Mouse (Mus musculus): ENCODE measurements around the gene Mrpl14. TPM values are rescaled to one million over a fixed set of nuclear protein-coding genes. Genes with fewer than 3 reads are reported as not detected.

Gene Mrpl14
- polyA plus RNA-seq, 1 experiment from 2014 or later = 102 TPM

DNA sequence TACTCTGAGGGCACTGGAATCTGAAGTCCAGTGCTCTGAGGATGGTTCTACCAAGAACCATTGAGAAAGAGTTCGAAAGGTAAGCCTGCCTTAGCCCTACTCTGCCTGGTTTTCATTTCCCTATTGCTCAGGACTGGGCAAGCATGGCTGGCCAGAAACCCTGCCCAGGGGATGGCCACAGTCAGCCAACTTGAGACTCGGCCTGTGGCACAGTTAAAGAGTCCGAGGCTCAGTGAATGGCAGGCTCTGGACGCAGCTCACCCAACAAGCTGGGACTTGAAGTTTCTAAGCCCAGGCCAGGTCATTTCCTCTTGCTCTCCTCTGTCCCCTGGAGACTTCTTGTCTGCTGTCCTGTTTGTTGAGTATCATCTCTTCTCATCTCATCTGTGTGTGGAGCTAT, 44.6 kb downstream of the Mrpl14 start:
- Histone ChIP-seq H3K36me3 (no peaks in the 10 kb centered on the region), H3K27ac (no peak overlapping the region), H3K27me3 (replicated peaks) (peaks cover 11% of the 10 kb centered on the region), H3K4me3 (no peak overlapping the region), H3K9me3 (no peaks in the 10 kb centered on the region), H3K4me2 (replicated peaks) (no peak overlapping the region), H3K4me1 (peaks cover 22% of the 10 kb centered on the region), H3K9ac (no peak overlapping the region)
- 86% methylated on average over 4 of the region's 4 CpGs for WGBS
- ATAC-seq (ENCODE audit: low FRiP score, low read depth) = no peak

DNA sequence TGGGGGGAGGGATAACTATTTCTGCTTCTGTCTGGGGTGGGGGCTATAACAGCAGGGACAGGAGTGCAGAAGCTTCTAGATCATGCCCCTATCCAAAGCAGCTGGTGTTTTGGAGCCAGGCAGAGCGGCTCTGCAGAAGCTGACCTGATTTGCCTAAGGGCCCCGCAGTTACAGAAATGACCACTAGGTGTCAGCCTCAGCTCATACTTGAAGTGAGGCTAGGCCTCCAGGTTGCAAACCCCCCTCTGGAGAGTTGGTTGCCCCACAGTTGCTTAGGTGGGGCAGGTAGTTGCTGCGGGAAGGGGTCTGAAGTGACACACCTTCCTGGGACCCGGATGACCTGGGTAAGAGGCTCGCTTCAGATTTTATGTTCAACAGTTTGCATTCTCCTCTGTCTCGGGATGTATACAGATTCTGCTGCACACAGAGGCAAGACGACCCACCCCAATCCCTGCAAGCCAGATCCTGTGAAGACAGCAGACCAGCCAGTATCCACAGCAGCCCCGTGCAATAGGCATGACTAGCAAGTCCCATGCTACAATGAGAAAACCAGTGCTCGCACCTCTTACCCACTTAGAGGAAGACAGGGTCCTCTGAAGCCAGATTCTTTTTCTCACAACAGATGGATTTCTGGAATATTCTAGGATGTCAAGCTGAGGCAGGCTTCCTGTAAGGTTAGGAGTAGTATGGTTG, 45.2 kb downstream of the Mrpl14 start:
- Histone ChIP-seq H3K36me3 (no peaks in the 10 kb centered on the region), H3K4me2 (replicated peaks) (no peak overlapping the region), H3K27ac (no peak overlapping the region), H3K9me3 (no peaks in the 10 kb centered on the region), H3K27me3 (replicated peaks) (peaks cover 11% of the 10 kb centered on the region), H3K4me3 (no peak overlapping the region), H3K9ac (no peak overlapping the region), H3K4me1 (peaks cover 28% of the 10 kb centered on the region)
- 0 out of 2 replicates have a peak, but pooled peaks have one; percentile 0 for ATAC-seq (ENCODE audit: low FRiP score, low read depth)
- 27% methylated on average over 9 of the region's 9 CpGs for WGBS

DNA sequence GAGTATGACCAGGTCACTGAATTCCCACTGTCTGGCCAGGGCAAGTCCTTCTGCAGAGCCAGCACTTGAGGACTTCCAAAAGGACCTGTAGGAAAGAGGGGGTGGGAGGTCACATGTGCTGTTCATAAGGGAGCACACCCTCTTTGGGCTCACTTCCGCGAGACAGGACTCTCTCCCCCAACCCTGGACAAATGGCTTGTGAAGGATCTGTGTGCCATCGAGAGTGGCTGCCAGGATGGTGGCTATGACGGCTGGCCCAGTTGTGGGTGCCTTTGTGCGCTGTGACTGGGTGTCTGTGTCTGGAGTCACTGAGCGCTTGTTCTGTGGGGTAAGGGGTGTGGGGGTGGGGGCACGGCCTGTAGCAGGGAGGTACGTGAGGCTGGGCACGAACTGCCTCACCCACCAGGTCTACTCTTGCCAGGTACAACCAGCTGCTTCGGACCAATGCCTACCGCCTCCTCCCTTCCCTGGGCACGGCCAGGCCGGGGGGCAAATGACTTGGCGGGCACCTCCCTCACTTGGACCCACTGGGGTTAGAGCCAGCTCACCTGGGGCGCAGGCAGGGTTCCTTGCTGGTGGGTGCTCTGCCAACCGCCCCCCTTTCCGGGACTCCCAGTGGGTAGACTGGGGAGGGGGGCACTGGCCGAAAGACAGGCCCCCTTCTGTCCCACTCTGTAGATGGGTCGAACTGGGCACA, 47.1 kb downstream of the Mrpl14 start:
- Histone ChIP-seq H3K36me3 (no peaks in the 10 kb centered on the region), H3K4me1 (peaks cover 34% of the 10 kb centered on the region), H3K4me2 (replicated peaks) (peak overlapping the region; percentile 78), H3K9me3 (no peaks in the 10 kb centered on the region), H3K27me3 (replicated peaks) (peaks cover 11% of the 10 kb centered on the region), H3K4me3 (peak overlapping the region; percentile 30; the same call in 1 of the 2 replicates), H3K9ac (peak overlapping the region; percentile 48), H3K27ac (no peak overlapping the region)
- no peak; the same call in 1 of the 2 replicates for ATAC-seq (ENCODE audit: low FRiP score, low read depth)
- 67% methylated on average over 19 of the region's 19 CpGs for WGBS

DNA sequence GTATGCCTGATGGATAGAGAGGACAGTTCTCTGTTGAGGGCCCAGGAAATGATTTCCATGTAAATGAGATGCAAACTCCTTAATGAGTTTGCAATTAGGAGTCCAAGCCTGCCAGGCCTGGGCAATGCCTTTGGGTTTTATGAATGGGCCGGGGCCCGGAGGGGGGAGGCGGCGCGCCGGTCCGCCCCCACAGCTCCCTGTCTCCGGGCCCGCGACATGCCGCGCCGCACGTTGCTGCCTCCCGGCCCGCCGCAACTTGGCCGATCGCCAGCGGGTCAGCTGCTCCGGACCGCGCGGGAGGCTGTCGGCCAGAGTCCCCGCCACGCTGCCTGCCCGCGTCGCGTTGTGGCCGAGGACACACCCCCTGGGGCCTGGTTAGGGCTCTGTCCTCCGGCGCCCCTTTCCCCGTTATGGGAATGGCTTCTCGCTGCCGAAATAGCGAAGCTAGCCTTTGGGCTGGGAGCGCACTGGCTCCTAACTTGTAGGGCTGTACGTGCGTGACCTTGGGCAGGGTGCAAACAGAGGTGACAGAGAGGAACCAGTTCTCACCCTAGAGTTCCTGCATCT, 47.7 kb downstream of the Mrpl14 start, which contains the start of gene 1600014C23Rik:
Gene 1600014C23Rik (minus strand): TSS at position 110 of the 567 bp plus-strand sequence.
- 1% methylated on average over 41 of the region's 41 CpGs for WGBS

DNA sequence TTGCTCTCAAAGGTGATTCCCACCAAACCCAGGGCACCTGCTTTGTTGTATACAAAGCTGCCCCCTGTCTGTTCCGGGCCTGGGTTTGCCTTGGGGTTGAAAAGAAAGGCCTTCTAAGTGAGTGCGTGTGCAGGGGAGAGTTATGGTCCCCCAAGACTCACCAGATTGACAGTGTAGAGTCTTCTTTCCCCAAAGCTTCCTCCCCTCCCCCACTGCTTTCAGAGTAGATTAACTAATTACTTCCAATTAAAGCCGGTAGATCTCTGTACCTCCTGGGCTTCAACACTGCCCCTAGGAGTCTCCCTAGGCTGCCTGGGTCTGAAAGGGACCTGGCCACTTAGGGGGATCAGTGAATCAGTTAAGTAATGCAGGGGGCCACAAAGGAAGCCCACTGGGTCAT, 48.2 kb downstream of the Mrpl14 start:
- no peak for ATAC-seq (ENCODE audit: low FRiP score, low read depth)
- Histone ChIP-seq H3K9ac (peak overlapping the region; percentile 48; the same call in 1 of the 2 replicates), H3K27ac (no peak overlapping the region), H3K9me3 (no peaks in the 10 kb centered on the region), H3K36me3 (no peaks in the 10 kb centered on the region), H3K4me1 (peaks cover 34% of the 10 kb centered on the region), H3K27me3 (replicated peaks) (peaks cover 11% of the 10 kb centered on the region), H3K4me2 (replicated peaks) (peak overlapping the region; percentile 78), H3K4me3 (no peak overlapping the region)
- 7% methylated on average over 3 of the region's 3 CpGs for WGBS

More for the DNA sequence above, 47.7 kb downstream of the Mrpl14 start, which contains the start of gene 1600014C23Rik:
- peak within 1 kb of the TSS; percentile 48 for H3K9ac ChIP-seq
- no peaks in the 10 kb centered on the region for H3K9me3 ChIP-seq
- peak within 1 kb of the TSS; percentile 30 for H3K4me3 ChIP-seq
- peaks cover 11% of the 10 kb centered on the region for H3K27me3 ChIP-seq (replicated peaks)
- no peak within 1 kb of the TSS for H3K27ac ChIP-seq
- peak within 1 kb of the TSS; percentile 78 for H3K4me2 ChIP-seq (replicated peaks)
- ATAC-seq (ENCODE audit: low FRiP score, low read depth) = peak; percentile 48
- H3K36me3 ChIP-seq = no peaks in the 10 kb centered on the region
- peaks cover 34% of the 10 kb centered on the region for H3K4me1 ChIP-seq

DNA sequence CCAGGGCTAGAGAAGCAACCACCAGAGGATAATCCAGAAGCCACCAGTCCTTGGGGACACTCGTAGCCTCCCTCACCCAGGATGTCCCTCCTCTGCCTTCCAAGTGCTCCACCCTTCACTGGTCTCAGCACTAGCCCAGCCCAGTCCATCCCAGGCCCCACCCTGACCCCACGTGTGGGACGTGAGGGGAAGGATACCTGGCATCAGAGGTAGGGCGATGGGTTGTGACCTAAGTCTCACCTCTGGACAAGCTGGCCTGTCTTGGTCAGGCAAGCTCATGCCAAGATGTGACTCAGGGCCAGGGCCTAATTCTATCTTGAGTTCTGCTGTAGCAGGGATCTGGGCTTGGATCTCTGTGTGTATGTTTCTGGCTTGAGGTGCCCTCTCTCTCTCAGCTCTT, 48.8 kb downstream of the Mrpl14 start:
- WGBS = 73% methylated on average over 4 of the region's 4 CpGs
- Histone ChIP-seq H3K4me1 (peaks cover 34% of the 10 kb centered on the region), H3K4me2 (replicated peaks) (peak overlapping the region; percentile 78), H3K9ac (no peak overlapping the region), H3K9me3 (no peaks in the 10 kb centered on the region), H3K27ac (no peak overlapping the region), H3K36me3 (no peaks in the 10 kb centered on the region), H3K27me3 (replicated peaks) (peaks cover 11% of the 10 kb centered on the region), H3K4me3 (no peak overlapping the region)
- no peak for ATAC-seq (ENCODE audit: low FRiP score, low read depth)

DNA sequence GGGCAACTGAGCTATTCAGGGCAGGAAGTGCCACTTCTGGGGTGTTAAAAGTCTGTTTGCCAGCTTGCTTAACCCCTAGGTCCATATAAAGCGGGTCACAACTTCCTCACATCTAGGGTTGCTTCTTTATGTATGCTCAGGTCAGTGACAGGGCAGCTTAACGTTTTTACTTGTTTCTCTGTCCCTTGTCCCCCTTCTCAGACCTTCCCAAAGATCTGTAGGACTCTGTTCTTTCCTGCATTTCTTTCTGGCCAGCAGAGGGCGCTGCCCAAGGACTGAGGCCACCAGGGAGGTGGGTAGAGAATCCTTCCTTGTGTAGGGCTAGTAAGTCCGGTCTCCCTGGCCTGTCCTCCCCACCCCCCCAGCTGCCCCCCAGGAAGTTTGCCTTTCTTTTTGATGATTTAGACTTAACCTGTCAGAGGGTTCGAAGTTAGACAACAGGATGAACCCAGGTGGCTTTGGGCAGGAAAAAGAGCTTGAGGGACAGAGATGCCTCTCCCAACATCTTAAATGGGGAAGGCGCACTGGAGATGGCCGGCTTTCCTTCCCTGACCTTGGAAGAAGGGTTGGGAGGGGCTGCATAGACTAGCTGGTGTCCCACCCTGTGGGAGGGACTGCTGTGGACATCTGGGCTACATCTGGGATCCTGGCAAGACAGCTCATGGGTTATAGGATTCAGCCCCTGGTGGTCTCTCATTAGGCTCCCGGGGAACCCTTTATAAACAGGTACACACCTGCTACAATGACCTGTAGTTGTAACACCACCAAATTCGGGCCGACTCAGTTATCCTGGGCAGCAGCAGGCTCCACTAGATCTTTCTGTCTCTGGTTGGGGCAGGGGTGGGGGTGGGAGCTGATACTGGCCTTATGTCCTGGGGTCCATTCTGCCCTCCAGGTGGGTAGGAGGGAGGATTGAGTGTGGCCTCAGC, 49.5 kb downstream of the Mrpl14 start:
- ATAC-seq (ENCODE audit: low FRiP score, low read depth) = peak; percentile 27; the same call in 1 of the 2 replicates
- Histone ChIP-seq H3K9ac (peak overlapping the region; percentile 72), H3K4me3 (peak overlapping the region; percentile 37; the same call in 1 of the 2 replicates), H3K27ac (peak overlapping the region; percentile 63), H3K27me3 (replicated peaks) (peaks cover 11% of the 10 kb centered on the region), H3K36me3 (no peaks in the 10 kb centered on the region), H3K9me3 (no peaks in the 10 kb centered on the region), H3K4me2 (replicated peaks) (peak overlapping the region; percentile 70), H3K4me1 (peaks cover 34% of the 10 kb centered on the region)
- 7% methylated on average over 10 of the region's 10 CpGs for whole genome bisulfite sequencing

DNA sequence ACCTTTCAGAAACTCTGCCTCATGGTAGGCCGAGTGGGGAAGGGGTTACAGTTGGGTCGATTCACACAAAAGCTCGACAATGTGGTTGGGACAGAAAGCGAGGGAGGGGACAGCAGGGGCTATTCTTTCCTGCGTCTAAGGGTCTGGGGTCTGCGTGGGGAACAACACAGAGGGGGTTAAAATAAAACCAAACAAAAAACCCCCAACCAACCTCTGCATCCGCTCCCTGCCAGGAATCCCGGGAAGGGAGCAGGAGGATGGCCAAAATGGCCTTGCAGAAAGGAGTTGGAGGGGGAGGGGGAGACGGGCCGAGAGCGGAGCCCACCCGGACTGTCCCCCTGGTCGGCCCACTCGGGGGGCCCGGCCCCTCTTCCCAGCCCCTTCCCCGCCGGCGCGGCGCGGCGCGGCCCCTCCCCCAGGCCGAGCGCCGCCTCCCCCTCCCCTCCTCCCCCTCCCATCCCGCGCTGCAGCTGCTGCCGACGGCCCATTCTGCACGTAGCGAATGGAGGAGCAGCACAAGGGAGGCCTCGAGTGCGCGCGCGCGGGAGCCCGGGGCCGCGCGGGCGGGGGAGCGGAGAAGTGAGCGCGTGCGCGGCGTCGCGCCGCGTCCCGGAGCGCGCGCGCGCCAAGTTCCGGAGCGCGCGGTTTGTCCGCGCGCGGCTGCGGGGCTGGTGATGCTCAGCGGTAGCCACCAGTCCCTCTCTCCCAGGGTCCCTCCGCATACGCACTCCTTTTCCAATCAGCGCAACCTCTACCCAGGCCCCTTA, 50.4 kb downstream of the Mrpl14 start:
- peaks cover 34% of the 10 kb centered on the region for H3K4me1 ChIP-seq
- H3K27me3 ChIP-seq (replicated peaks) = peaks cover 11% of the 10 kb centered on the region
- H3K4me2 ChIP-seq (replicated peaks) = peak overlapping the region; percentile 70
- WGBS = under 1% methylated on average over 53 of the region's 72 CpGs
- peak overlapping the region; percentile 37 for H3K4me3 ChIP-seq
- peak overlapping the region; percentile 63 for H3K27ac ChIP-seq
- ATAC-seq (ENCODE audit: low FRiP score, low read depth) = peak; percentile 61
- H3K9me3 ChIP-seq = no peaks in the 10 kb centered on the region
- H3K9ac ChIP-seq = peak overlapping the region; percentile 72
- H3K36me3 ChIP-seq = no peaks in the 10 kb centered on the region

DNA sequence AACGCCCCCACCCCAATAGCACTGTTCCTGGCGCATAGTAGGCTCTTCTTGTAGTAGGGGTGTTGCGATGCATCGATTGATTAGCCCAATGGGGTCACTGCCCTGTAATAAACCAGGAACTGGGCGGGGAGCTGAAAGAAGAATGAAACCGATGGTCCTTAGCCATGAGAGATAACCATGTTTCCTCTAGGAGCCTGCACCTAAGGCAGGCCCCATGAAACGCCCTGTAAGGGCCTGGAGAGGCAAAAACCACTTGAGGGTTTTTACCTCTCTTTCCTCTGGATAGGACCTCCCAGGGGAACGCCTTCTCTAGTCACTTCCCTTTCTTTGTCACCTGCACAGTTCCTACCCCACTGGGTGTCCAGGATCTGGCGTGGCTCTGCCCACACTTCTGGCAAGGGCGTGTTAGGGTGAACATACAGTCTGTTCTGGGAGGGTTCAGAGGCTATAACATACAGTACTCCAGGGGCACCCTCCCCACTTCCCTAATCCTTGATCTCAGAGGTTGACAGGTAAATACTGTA, 51.0 kb downstream of the Mrpl14 start:
- Histone ChIP-seq H3K27me3 (replicated peaks) (peaks cover 10% of the 10 kb centered on the region), H3K9ac (peak overlapping the region; percentile 72), H3K4me1 (peaks cover 34% of the 10 kb centered on the region), H3K4me2 (replicated peaks) (peak overlapping the region; percentile 70), H3K36me3 (no peaks in the 10 kb centered on the region), H3K27ac (peak overlapping the region; percentile 63; the same call in 1 of the 2 replicates), H3K4me3 (peak overlapping the region; percentile 37), H3K9me3 (no peaks in the 10 kb centered on the region)
- ATAC-seq (ENCODE audit: low FRiP score, low read depth) = peak; percentile 7; the same call in 1 of the 2 replicates
- 10% methylated on average over 10 of the region's 10 CpGs for WGBS

DNA sequence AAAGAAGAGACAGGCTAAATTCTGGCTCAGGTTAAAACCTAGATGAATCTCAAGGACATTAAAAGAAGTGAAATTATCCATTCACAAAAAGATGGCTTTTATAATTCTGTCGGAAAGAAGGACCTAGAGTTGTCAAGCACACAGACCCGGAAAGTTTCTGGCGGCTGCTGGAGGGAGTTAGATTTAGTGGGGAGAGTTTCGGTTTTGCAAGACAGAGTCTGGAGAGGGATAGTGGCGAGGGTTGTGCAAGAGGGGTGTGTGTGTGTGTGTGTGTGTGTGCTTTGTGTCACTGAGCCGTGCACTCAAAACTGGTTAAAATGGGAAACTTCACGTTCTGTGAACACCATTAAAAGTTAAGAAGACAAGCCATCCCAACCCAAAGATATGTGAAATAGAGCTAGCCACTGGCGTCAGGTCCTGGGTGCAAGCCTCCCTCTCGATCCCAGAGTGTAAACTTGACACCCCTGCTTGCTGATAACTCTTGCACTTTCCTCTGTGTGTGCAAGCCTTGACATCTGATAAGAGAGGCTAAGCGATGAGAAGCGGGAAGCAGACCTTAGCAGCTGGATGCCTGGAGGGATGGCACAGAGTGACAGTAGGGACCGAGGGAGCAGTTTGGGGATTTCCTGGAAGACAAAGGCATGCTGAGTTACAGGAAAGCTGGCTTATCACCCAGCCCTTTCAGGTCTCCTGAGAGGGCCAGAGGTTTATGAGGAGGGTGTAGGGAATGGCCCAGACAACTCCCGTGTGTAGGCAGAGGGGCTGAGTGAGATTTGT, 56.4 kb downstream of the Mrpl14 start:
- Histone ChIP-seq H3K27me3 (replicated peaks) (no peaks in the 10 kb centered on the region), H3K9ac (no peak overlapping the region), H3K4me1 (no peaks in the 10 kb centered on the region), H3K9me3 (no peaks in the 10 kb centered on the region), H3K4me3 (no peak overlapping the region), H3K36me3 (no peaks in the 10 kb centered on the region), H3K4me2 (replicated peaks) (no peak overlapping the region), H3K27ac (no peak overlapping the region)
- WGBS = 67% methylated on average over 13 of the region's 13 CpGs
- no peak for ATAC-seq (ENCODE audit: low FRiP score, low read depth)
